Mouse (Mus musculus): ENCODE measurements at regions not wholly inside any gene's neighbourhood (a gene's known extent, or its start where the extent isn't known, plus 50 kb on each side); places are given as distances from the start of the nearest gene placed in this dataset.
"Not testable (repeated sequence)": the region's sequence is repeated elsewhere in the genome, so short reads cannot be mapped to it uniquely, and the experiment has no call there.

DNA sequence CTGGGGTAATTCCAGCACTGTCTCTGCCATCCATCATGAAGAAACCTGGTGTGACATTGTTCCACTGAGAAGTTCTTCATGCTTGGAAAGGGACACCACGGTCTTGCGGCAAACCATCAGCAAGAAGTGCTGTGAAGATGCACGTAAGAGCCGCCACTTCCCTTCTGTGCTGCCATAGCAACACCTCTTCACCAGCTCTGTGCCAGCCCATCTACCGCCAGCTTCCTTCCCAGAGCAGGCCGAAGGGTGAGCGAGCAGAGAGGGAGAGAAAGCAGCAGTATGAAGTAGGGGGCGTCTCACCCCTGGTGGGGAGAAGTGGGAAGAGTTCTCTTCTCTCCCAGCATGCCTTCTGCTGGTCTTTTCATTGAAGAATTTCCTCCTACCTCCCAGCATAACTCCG is 84.8 kb upstream of the Zfp637 start:
- in situ Hi-C loops (cut with MboI; ENCODE audit: low pct_ligation_motif_present, low pct_unique_long_range_greater_than_20kb, low sequenced_read_pairs) (no loop called here), dilution Hi-C loops (cut with MboI; ENCODE audit: extremely low pct_ligation_motif_present, extremely low pct_unique_long_range_greater_than_20kb, low sequenced_read_pairs) (no loop called here)
- no peak overlapping the region for H3K9ac ChIP-seq (ENCODE audit: insufficient read depth, low read depth)
- no peaks in the 10 kb centered on the region for H3K36me3 ChIP-seq (replicated peaks in 1 of 2; ENCODE audit: control insufficient read depth in 1 of 2, insufficient read depth in 1 of 2, low read length in 1 of 2)
- no peaks in the 10 kb centered on the region for H3K4me1 ChIP-seq (ENCODE audit: control insufficient read depth in 1 of 2, insufficient read depth in 2 of 2)
- TF ChIP-seq NRF1 (IDR thresholded peaks at IDR 0.05; ENCODE audit: low read depth, low read length) (no peak), KAT2A (IDR thresholded peaks at IDR 0.05; ENCODE audit: insufficient replicate concordance, low read length) (no peak), ZMIZ1 (IDR thresholded peaks at IDR 0.05; ENCODE audit: low read depth, low read length) (no peak), POLR2AphosphoS2 (IDR thresholded peaks at IDR 0.05; ENCODE audit: low read depth, low read length) (no peak), E2F4 (IDR thresholded peaks at IDR 0.05; ENCODE audit: insufficient replicate concordance, low read depth, low read length) (no peak), MAZ (IDR thresholded peaks at IDR 0.05; ENCODE audit: low read depth, low read length) (no peak), JUND (conservative IDR thresholded peaks at IDR 0.05; ENCODE audit: low read depth, low read length) (no peak), TCF12 (IDR thresholded peaks at IDR 0.05; ENCODE audit: low read depth, low read length) (no peak), EP300 (IDR thresholded peaks at IDR 0.05; ENCODE audit: low read length) (no peak)
- no peak overlapping the region for H3K27ac ChIP-seq (ENCODE audit: insufficient read depth, low read depth)
- DNase-seq (ENCODE audit: extremely low read depth), result no peak
- H3K9me3 ChIP-seq (replicated peaks; ENCODE audit: low read length), result no peaks in the 10 kb centered on the region
- H3K27me3 ChIP-seq (replicated peaks), result no peaks in the 10 kb centered on the region
- no peak overlapping the region for H3K4me2 ChIP-seq (ENCODE audit: insufficient read depth, low read depth, poor library complexity, severe bottlenecking)
- H3K4me3 ChIP-seq (replicated peaks in 1 of 3; ENCODE audit: low read depth in 2 of 3, low read length in 2 of 3, poor library complexity in 1 of 3), result no peak overlapping the region
- no peaks in the 10 kb centered on the region for H3K79me2 ChIP-seq (replicated peaks; ENCODE audit: control insufficient read depth, extremely low read depth, insufficient read depth, poor library complexity, severe bottlenecking)

DNA sequence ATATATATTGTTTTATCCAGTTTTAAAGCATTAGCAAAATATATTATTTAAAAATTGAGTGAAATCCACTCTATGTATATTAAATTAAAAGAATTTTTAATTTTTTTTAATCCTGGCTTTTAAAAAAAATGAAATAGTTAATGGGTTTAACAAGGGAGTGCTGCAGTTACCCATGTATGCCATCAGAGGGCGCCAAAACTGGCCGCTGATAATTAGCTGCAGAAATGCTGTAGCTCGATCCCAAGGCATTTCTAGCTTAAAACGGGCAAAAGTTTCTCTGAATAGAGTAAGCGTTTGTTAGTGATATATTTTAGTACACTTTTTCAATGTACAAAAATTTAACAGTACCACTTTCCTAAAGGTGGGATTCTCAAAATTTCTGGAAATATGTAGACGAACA is 82.5 kb upstream of the Zfp637 start:
- H3K4me3 ChIP-seq (replicated peaks in 1 of 3; ENCODE audit: low read depth in 2 of 3, low read length in 2 of 3, poor library complexity in 1 of 3); H3K9me3 ChIP-seq (replicated peaks; ENCODE audit: low read length); H3K27me3 ChIP-seq (replicated peaks); dilution Hi-C loops (cut with MboI; ENCODE audit: extremely low pct_ligation_motif_present, extremely low pct_unique_long_range_greater_than_20kb, low sequenced_read_pairs); H3K4me1 ChIP-seq (ENCODE audit: control insufficient read depth in 1 of 2, insufficient read depth in 2 of 2); H3K36me3 ChIP-seq (replicated peaks in 1 of 2; ENCODE audit: control insufficient read depth in 1 of 2, insufficient read depth in 1 of 2, low read length in 1 of 2); H3K79me2 ChIP-seq (replicated peaks; ENCODE audit: control insufficient read depth, extremely low read depth, insufficient read depth, poor library complexity, severe bottlenecking); H3K27ac ChIP-seq (ENCODE audit: insufficient read depth, low read depth); in situ Hi-C loops (cut with MboI; ENCODE audit: low pct_ligation_motif_present, low pct_unique_long_range_greater_than_20kb, low sequenced_read_pairs); H3K9ac ChIP-seq (ENCODE audit: insufficient read depth, low read depth): not testable (repeated sequence)
- TF ChIP-seq SMC3 (IDR thresholded peaks at IDR 0.05; ENCODE audit: low read depth, low read length), result peak; percentile 48
- 0 out of 2 replicates have a peak, but pooled peaks have one; percentile 8 for TF ChIP-seq JUND (conservative IDR thresholded peaks at IDR 0.05; ENCODE audit: low read depth, low read length)
- peak; percentile 66 to 71 for TF ChIP-seq CTCF (conservative IDR thresholded peaks at IDR 0.05 in 1 of 2, IDR thresholded peaks at IDR 0.05 in 1 of 2; ENCODE audit: low read depth in 2 of 2, low read length in 2 of 2)
- peak; percentile 12 for TF ChIP-seq RAD21 (IDR thresholded peaks at IDR 0.05; ENCODE audit: low read depth, low read length)
- TF ChIP-seq ZNF384 (IDR thresholded peaks at IDR 0.05; ENCODE audit: low read depth, low read length), result peak; percentile 58
- peak; percentile 27 for DNase-seq (ENCODE audit: extremely low read depth)
- H3K4me2 ChIP-seq (ENCODE audit: insufficient read depth, low read depth, poor library complexity, severe bottlenecking), result peak overlapping the region; percentile 84

DNA sequence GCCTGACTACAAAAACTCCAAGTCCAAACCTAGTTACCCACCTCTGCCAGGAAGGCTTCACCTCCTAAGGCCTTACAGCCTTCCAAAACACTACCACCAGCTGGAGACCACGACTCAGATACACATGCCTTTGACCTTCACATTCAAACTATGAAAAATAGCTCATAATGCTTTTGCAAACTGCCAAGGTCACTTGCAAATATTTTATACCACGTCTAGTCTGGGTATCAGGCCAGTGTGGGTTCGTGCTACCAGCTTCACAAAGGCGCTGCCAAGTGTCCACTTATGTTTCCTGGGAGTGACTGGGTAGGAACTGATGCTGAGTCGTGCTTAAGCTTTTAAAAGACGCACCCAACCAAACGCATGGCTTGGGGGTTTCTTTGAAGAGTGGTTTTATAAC is 69.5 kb upstream of the Zfp637 start:
- Histone ChIP-seq H3K27ac (ENCODE audit: insufficient read depth, low read depth) (no peak overlapping the region), H3K4me2 (ENCODE audit: insufficient read depth, low read depth, poor library complexity, severe bottlenecking) (no peak overlapping the region), H3K4me1 (ENCODE audit: control insufficient read depth in 1 of 2, insufficient read depth in 2 of 2) (no peaks in the 10 kb centered on the region), H3K27me3 (replicated peaks) (peaks cover 55% of the 10 kb centered on the region), H3K4me3 (replicated peaks in 1 of 3; ENCODE audit: low read depth in 2 of 3, low read length in 2 of 3, poor library complexity in 1 of 3) (no peak overlapping the region), H3K36me3 (replicated peaks in 1 of 2; ENCODE audit: control insufficient read depth in 1 of 2, insufficient read depth in 1 of 2, low read length in 1 of 2) (no peaks in the 10 kb centered on the region), H3K79me2 (replicated peaks; ENCODE audit: control insufficient read depth, extremely low read depth, insufficient read depth, poor library complexity, severe bottlenecking) (no peaks in the 10 kb centered on the region), H3K9ac (ENCODE audit: insufficient read depth, low read depth) (no peak overlapping the region), H3K9me3 (replicated peaks; ENCODE audit: low read length) (no peaks in the 10 kb centered on the region)
- TF ChIP-seq GABPA (IDR thresholded peaks at IDR 0.05; ENCODE audit: insufficient replicate concordance, low read depth, low read length), result no peak
- TF ChIP-seq JUN (IDR thresholded peaks at IDR 0.05; ENCODE audit: insufficient read depth, low read depth, low read length), result no peak
- no peak for TF ChIP-seq RCOR1 (conservative IDR thresholded peaks at IDR 0.05; ENCODE audit: low read depth, low read length)
- TF ChIP-seq EP300 (IDR thresholded peaks at IDR 0.05; ENCODE audit: low read length), result no peak
- TF ChIP-seq MAFK (IDR thresholded peaks at IDR 0.05; ENCODE audit: insufficient replicate concordance, low read length), result no peak
- no peak for TF ChIP-seq ELF1 (IDR thresholded peaks at IDR 0.05; ENCODE audit: low read depth, low read length)
- TF ChIP-seq ZC3H11A (IDR thresholded peaks at IDR 0.05; ENCODE audit: low read depth, low read length), result no peak
- no peak for TF ChIP-seq TBP (conservative IDR thresholded peaks at IDR 0.05; ENCODE audit: low read depth, low read length)
- DNase-seq (ENCODE audit: extremely low read depth), result no peak
- dilution Hi-C loops (cut with MboI; ENCODE audit: extremely low pct_ligation_motif_present, extremely low pct_unique_long_range_greater_than_20kb, low sequenced_read_pairs), result no loop called here
- in situ Hi-C loops (cut with MboI; ENCODE audit: low pct_ligation_motif_present, low pct_unique_long_range_greater_than_20kb, low sequenced_read_pairs), result no loop called here
